Mouse (Mus musculus) layer of hippocampus, adult 18-20 months (tissue): Measurements from ENCODE around the gene Mgat2. TPM values are rescaled to one million over a fixed set of nuclear protein-coding genes. Genes with fewer than 3 reads are reported as not detected.

Experiments used
- DNase-seq, 2 experiments: peaks; one replicate each; pipeline ENCODE4 v3.0.0; 2022; ENCODE audit warnings: low spot score in 2 of 2
- total RNA-seq, 2 experiments: library from RNA; stranded (reverse); gene quantifications; 2 replicates each; pipeline ENCODE4 v1.2.3; 2021

Gene Mgat2
- total RNA-seq, 2 experiments from 2014 or later: 25.9 to 27.1 TPM

DNA sequence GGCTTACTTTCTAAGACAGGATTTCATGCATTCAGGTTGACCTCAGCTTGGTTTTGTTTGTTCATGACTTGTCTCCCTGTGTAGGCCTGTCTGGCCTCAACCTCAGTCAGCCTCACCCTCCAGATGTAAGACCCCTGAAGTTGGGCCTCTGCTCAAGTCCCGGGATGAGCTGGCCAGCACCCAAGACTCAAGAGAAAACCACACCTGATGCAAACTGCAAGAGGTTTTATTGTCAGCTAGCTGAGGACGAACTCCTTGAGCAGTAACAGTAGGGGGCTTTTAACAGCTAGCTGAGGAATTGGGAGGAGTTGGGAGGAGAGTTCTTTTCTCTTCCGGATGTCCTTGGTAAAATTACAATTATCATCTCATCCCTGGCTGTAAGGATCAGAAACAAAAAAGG is 6.4 kb upstream of the Mgat2 start:
- DNase-seq: no peak

DNA sequence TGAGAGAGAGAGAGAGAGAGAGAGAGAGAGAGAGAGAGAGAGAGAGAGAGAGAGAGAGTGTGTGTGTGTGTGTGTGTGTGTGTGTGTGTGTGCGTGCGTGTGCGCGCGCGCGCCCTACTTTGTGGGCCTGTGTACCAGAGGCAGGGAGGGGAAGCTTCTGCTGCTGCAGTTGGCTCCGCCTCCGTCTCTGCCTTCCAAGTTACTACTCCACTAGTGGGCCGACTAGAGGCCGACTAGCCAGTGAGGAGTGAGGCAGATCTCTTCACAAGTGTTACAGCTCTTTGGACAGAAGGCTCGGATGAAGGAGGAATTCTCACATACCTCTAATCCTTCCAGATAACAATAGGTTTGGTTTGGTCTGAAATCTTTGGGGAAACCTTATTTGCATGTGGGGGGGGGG is 4.6 kb upstream of the Mgat2 start:
- DNase-seq: no peak

DNA sequence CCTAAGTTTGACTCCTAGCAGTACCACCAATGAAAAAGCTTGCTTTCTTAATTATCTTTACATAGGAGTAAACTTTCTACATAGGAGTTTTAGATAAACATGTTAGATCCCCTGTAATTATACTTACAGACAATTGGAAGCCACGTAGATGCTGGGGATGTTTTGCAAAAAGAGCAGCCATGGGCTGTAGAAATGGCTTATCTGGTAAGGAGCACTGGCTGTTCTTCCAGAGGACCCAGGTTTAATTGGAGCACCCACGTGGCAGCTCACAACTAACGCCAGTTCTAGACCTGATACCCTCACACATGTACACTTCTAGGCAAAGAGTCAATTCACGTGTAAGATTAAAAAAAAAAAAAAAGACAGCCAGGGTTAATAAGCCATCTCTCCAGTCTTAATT is 2.2 kb upstream of the Mgat2 start:
- DNase-seq: no peak

DNA sequence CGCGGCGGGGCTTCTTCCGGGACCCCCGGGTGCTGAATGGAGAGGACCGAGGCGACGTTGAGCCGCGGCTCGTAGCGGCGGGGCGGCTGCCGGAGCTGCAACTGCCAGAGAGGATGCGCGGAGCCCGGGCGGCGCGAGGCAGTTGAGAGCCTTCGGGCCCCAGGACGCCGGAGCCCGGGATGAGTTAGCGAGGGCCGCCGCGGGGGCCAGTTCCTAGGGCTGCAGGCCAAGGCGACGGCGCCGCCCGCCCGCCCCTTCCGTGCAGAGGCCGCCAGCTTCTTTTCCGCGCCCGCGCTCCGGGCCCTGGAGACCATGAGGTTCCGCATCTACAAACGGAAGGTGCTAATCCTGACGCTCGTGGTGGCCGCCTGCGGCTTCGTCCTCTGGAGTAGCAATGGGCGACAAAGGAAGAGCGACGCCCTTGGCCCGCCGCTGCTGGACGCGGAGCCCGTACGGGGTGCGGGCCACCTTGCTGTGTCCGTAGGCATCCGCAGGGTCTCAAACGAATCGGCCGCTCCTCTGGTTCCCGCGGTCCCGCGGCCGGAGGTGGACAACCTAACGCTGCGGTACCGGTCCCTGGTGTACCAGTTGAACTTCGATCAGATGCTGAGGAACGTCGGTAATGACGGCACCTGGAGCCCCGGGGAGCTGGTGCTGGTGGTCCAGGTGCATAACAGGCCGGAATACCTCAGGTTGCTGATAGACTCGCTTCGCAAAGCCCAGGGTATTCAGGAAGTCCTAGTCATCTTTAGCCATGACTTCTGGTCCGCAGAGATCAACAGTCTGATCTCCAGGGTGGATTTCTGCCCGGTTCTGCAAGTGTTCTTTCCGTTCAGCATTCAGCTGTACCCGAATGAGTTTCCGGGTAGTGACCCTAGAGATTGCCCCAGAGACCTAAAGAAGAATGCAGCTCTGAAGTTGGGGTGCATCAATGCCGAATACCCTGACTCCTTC is 662 bp downstream of the Mgat2 start:
- peak in 1 of 2 experiments; percentile 26 for DNase-seq

DNA sequence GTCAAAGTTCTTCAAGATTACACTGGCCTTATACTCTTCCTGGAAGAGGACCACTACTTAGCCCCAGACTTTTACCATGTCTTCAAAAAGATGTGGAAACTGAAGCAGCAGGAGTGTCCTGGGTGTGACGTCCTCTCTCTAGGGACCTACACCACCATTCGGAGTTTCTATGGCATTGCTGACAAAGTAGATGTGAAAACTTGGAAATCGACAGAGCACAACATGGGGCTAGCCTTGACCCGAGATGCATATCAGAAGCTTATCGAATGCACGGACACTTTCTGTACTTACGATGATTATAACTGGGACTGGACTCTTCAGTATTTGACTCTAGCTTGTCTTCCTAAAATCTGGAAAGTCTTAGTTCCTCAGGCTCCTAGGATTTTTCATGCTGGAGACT is 1.4 kb downstream of the Mgat2 start:
- no peak for DNase-seq

DNA sequence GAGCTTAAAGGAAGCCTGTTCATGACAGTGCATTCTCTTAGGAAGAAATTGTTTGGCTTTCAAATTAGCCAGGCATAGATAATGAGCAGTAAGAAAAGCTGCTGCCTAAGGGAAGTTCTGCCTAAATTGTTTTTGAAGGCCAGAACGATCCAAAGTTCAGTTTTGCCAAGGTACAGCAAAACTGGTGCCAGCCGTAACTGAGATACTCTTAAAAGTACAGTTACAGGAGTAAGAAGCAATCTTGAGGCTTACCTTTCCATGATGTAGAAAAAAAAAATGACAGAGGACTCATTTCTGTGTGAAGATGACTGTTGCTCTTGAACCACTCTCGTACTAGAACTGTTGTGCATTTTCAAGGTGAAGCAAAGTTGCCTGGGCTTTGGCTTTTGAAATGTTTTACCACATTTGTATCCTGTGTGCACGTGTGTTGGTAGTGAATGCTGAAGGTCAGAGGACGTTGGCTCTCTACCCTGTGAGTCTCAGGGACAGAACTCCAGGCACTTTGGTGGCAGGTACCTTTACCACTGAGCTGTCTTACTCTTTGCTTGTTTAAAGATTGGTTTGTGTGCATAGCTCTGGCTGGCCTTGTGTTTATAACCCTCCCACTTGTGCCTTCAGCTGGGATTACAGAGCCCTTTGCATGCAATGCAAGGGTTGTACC is 3.0 kb downstream of the Mgat2 start:
- DNase-seq: no peak

DNA sequence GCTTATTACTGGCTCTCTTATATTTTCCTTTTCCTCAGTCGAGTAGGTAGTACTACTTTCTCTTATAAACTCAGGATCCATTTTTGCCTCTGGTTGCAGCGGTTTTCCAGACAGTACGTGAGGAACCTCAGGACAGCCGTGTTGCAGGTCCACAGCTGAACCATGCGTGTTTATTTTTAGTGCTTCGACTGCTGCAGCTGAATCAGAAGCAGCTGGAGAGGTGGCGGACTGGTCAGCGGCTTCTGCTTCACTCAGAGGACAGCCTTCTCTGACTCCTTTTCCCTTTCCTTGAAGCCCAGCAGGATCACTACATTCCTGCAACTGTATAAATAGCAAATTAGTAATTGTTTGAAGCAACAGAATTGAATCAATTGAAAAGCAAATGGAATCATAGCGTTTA is 6.1 kb downstream of the Mgat2 start:
- DNase-seq: no peak

DNA sequence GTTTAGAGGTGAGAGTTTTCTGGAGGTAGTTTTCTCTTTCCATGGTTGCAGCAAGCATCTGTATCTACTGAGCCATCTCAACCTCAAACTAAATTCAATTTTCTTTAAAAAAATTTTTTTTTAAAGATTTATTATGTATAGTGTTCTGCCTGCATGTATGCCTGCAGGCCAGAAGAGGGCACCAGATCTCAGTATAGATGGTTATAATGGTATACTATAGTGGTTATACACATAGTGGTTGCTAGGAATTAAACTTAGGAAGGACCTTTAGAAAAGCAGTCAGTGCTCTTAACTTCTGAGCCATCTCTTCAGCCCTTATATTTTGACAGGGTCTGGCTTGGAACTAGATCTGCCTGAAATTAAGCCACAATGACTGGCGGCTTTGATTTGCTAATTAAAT is 6.6 kb downstream of the Mgat2 start:
- DNase-seq: no peak

DNA sequence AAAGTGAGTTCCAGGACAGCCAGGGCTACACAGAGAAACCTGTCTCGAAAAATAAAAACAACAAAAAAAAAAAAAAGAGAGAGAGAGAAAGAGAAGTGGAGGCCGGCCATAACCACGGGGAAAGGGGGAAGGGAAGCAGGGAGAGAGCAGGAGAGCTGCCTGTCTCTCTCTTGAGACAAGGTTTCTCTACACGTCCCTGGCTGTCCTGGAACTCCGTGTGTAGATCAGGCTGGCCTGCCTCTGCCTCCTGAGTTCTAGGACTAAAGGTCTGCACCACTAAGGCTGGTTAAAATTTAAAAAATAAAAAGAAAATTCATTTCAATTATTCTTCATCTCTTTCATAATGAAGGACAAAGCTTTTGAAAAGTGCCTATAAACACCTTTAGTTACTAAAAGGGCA is 7.4 kb downstream of the Mgat2 start:
- no peak for DNase-seq

DNA sequence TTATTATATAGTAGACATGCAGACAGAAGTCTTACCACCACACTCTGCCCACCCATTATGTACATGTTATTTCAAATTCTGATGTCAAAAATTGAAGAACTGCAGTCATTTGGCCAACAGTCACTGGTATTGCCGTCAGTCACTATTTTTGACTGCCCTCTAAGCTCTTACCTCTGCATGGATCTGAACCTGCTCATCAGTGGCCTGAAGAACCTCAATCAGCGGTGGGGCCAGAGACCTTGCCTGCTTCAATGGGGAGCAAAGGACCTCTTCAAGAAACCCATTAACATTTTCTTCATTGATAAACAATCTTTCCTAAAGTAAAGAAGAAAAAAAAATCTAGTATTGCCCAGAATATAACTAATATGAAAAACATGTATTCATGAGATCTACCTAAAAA is 8.7 kb downstream of the Mgat2 start:
- no peak for DNase-seq

DNA sequence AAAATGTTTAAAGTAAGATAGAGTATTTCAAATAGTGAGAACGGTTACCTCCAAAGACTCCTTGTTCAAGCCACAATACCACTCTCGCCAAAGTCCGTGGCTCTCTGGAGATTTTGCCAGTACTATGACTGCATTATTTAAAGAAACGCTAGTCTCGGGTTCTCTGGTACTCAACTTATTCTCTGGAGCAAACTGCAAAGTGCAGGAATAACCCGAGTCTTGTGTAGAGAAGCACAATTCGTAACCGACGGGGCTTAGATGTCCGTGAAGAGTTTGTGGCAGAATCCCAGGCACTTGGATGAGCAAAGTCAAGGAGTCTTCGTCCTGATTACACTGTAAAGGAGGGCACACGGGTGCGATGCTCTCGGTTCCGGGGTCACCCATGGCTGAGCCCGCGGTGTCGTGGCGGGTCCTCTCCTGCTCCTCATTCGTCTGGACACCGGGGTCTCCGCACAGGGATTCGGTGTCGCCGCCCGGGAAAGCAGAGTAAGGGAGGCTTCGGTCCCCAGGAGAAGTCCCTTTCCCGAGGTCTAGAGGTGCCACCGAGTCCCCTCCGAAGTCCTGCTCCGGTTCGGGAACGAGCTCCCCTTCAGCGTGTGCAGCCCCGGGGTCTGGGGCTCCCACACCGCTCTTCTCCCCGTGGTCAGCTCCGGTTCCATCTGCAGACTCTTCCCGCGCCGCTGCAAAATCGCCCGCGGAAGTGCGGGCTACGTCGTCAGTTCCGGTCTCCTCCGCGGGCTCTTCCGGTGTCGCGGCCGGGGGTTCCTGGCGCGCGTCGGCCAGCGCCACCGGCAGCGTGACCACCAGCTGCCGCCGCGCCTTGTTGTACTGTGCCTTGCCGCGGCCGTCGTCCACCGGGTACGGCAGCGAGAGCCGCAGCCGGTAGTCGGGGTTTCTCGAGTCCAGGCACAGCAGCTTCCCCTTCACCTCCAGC is 12.8 kb downstream of the Mgat2 start, which contains the start of gene Gm49383:
Gene Gm49383 (minus strand): TSS at position 661 of the 934 bp plus-strand sequence.
- DNase-seq: peak; percentile 63 to 64

DNA sequence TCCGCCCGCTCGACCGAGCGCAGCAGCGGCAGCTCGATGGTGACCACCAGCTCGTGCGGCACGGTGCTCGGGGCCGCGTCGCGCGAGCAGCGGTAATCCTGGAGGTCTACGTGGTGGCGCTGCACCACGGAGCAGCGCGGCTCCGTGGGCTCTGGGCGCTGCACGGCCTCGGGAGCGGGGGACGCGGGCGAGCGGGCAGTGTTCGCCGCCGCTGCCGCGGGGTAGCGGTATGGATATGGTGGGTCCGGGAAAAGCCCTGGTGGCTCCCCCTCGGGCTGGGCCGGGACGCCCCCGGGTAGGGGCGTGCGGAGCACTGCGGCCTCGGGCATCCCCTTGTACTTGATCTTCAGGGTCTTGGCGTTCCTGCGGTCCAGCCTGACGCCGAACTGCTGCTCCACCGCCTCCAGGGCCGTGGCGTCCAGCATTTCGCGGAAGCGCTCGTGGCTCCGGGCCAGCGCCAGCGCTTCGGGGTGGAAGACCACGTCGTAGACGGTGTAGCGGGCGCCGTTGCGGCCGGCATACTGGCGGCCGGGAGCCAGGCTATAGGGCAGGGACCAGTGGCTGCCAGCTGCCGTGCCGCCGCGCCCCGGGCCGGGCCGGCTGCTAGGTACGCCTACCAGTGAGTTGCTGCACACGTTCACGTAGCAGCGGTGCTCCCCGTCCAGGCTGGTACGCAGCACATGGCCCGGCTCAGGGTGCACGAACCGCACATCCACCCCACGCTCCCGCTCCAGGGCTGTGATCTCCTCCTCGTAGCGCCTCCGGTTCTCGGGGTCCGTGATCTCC is 13.6 kb downstream of the Mgat2 start:
- peak in 1 of 2 experiments; percentile 18 for DNase-seq

DNA sequence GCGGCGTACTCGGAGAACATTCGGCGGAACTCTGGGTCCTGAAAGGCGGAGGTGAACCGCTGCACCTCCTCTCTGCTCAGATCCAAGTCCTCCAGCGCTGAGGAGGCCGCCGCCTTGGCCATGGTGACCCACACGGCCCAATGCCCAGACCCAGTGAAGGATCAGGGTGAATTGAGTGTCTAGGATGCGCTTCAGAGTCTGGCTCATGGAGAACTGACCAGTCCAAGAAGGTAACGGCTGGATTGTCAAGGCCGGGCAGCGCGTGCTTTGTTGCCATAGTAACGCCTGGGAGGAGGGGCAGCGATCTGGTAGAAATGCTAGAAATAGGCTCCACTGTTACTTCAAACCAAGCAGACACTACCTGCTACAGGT is 14.2 kb downstream of the Mgat2 start, which contains the start of gene Dnaaf2:
Gene Dnaaf2 (minus strand): TSS at position 266 of the 372 bp plus-strand sequence.
- peak; percentile 27 to 64 for DNase-seq

DNA sequence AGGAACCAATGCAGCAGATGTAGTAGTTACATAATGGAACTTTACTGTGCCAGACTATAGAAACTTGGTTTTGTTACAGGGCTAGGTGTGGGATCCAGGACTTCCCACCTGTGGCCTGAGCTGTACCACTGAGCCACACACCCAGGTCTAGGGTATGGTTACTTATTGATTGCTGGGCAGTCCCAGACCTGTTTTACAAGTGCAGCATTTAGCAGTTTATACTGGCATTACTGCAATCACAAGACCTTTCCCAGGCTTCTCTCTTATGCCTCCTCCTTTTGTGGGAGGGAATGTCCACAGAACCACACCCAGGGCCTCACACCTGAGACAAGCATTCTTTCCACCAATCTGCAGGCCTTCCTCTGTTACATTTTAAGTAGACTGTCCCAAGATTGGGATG is 15.0 kb downstream of the Mgat2 start:
- DNase-seq: no peak

DNA sequence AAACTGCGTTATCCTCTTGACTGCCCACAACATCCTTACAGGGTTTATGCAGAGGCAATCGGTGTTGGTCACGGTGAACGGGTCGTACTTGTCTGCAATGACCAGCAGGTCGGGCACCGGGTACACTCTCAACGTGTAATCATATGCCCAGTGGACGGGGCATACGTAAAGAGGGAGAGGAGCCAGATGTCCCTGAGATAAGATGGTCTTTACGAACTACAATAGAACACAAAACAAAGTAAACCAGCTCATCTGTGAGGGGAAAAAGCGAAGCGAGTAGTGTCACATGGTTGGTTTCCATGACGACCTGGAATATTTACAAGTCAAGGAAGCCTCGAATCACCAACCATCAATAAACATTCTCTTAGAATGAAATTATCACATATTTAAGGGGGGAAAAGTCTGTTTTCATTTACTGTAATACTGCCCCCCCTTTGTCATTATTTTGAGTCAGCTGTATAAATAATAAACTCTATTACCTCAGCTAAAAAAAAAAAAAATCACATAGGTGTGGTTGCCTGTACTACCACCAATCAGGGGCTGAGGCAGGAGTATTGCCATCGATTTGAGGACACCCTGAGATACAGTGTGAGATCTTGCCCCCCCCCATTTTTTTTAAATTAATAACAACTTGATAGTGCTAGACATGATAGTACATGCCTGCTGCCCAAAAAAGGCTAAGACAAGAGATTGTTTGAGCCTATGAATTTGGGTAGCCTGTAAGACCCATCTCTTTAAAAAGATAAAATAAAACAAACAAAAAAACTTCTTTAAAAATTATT is 20.3 kb downstream of the Mgat2 start, which contains the start of gene Gm49384:
Gene Gm49384 (minus strand): TSS at position 216 of the 782 bp plus-strand sequence.
- peak in 1 of 2 experiments; percentile 33 for DNase-seq

DNA sequence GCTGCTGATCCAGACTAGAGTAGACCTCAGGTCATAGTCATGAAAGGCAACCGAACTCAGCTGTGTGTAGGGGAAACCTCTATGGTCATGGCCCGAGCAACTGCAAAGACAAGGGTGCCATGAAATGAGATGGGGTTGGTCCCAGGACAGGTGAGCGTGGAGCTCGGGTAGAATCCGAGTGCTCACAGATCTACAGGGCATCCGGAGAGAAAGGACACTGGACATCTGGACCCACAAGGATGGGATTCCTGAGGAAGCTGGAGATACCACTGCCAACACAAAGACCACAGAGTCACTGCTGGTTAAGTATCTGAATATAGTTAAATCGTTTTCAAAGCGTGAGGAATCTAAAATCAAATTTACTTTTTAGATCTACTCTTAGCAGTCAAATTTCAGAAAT is 23.4 kb downstream of the Mgat2 start:
- DNase-seq: no peak

DNA sequence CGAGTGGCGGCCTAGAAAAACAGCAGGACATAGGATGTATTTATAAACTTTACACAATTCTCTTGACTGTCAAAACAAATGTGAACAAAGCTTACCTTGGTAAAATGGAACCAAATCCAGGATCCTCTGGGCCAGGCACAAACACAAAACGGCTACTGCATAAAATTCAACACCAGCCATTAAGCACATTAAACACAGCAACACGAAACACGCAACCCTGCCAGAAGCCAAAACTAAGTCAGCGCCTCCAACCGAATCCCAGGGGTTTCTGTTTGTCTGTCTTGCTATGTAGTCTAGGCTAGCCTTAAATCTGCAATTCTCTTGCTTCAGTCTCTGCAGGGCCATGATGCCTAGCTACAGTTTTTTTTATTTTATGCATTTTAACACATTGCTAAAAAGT is 24.0 kb downstream of the Mgat2 start:
- no peak for DNase-seq

DNA sequence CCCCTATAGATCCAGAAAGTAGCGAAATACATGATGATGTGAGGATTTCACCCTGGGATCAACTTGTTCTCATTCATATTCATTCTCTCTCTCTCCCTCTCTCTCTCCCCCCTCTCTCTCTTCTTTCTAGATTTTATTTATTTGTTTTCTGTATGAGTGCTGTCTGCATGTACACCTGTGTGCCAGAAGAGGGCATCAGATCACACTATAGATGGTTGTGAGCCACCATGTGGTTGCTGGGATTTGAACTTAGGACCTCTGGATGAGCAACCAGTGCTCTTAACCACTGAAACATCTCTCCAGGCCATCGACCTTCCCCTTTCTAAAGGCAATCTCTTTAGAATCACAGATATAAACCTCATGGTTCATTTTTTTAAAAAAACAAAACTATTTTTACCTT is 24.6 kb downstream of the Mgat2 start:
- no peak for DNase-seq
